Mouse (Mus musculus) embryonic facial prominence, embryonic 11.5 days (tissue): ENCODE measurements around the gene Trex2. TPM values are rescaled to one million over a fixed set of nuclear protein-coding genes. Genes with fewer than 3 reads are reported as not detected.

Experiments used
- polyA plus RNA-seq: library from polyadenylated mRNA; unstranded; fragments of >200 nt; fragmentation: Nextera tagmentation; extraction: Ambion mirVana; gene quantifications from 2 replicates; pipeline ENCODE4 v1.2.1, GENCODE M21; 2014

Trex2 gene
- polyA plus RNA-seq, 1 experiment from 2014 or later = not detected

Other genes with a start within 250 kb of the Trex2 start
- gene Xlr3b, start 243.1 kb downstream of the Trex2 start, polyA plus RNA-seq = 13.0 and 13.8 TPM in 2 replicates
- 1.1 TPM in 1 of 2 replicates, not detected in the other for gene Xlr4b, start 221.0 kb downstream of the Trex2 start, polyA plus RNA-seq
- gene F8a, start 207.1 kb downstream of the Trex2 start, polyA plus RNA-seq = 8.6 and 9.4 TPM in 2 replicates
- gene Xlr4c, start 192.2 kb downstream of the Trex2 start, polyA plus RNA-seq = not detected in 2 replicates
- gene Xlr3c, start 170.0 kb downstream of the Trex2 start, polyA plus RNA-seq = 0.55 TPM in 1 of 2 replicates, not detected in the other
- gene Xlr5a, start 142.4 kb downstream of the Trex2 start, polyA plus RNA-seq = not detected in 2 replicates
- not detected in 2 replicates for gene Xlr5c, start 142.4 kb downstream of the Trex2 start, polyA plus RNA-seq
- gene Gm45015, start 98.5 kb downstream of the Trex2 start, polyA plus RNA-seq = not detected in 2 replicates
- 20.2 and 20.3 TPM in 2 replicates for gene Zfp275, start 92.7 kb downstream of the Trex2 start, polyA plus RNA-seq
- not detected in 2 replicates for gene Gm18336, start 36.6 kb downstream of the Trex2 start, polyA plus RNA-seq
- 0.07 and 0.25 TPM in 2 replicates for gene Zfp92, start 24.2 kb downstream of the Trex2 start, polyA plus RNA-seq
- 85.3 and 91.4 TPM in 2 replicates for gene Haus7, start 23.7 kb upstream of the Trex2 start, polyA plus RNA-seq
- 32.0 and 36.4 TPM in 2 replicates for gene Bgn, start 48.3 kb upstream of the Trex2 start, polyA plus RNA-seq
- gene Atp2b3, start 67.7 kb upstream of the Trex2 start, polyA plus RNA-seq = 0.38 and 0.48 TPM in 2 replicates
- 11.3 and 11.9 TPM in 2 replicates for gene Dusp9, start 204.1 kb upstream of the Trex2 start, polyA plus RNA-seq
- gene Pnck, start 224.8 kb upstream of the Trex2 start, polyA plus RNA-seq = 9.5 and 11.7 TPM in 2 replicates
- 6.1 TPM in 2 replicates for gene Slc6a8, start 237.8 kb upstream of the Trex2 start, polyA plus RNA-seq